Mouse (Mus musculus): Measurements from ENCODE around the gene Tsc2.

The Tsc2 gene

GRCm38 (mm10) chr17:24608874-24609273 lies 23.6 kb downstream of the Tsc2 start:
- DNase-seq (ENCODE audit: low spot score) = no peak

DNA sequence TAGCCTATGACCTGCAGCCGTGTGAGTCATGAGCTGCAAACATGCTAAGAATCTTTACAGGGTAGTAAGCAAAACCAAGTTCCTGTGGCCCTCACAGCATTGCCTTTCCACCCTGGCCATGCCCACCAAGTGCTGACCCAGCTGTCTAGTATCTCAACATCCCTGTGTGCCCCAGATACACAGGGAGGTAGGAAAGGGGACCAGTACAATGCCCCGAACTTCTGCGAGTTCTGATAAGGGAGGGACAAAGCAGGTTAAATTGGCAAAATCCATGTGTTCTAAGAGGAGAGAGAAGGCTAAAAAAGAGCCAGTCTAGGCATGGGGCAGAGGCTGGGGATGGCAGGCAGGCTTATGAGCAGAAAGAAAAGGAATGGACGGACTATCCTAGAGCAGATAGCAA lies 24.1 kb downstream of the Tsc2 start:
- DNase-seq (ENCODE audit: low spot score) = no peak

DNA sequence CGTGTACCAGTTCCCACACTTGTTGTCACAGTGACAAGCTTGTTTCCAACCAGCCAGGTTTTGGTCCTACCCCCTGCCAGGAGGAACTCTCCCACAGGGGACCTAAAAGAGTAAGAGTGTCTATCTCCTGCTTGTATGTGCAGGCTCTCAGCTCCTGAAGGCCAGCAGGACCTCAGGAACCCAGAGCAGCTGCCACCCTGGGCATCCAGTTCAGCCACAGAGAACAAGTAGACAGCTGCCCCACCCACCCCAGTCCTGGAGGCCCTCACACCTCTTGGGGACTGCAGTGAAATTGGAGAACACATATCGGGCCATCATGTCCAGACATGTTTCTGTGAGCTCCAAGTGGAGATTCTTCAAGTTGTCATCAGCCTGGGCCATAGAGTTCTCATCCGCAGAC lies 27.9 kb downstream of the Tsc2 start:
- no peak for DNase-seq (ENCODE audit: low spot score)

DNA sequence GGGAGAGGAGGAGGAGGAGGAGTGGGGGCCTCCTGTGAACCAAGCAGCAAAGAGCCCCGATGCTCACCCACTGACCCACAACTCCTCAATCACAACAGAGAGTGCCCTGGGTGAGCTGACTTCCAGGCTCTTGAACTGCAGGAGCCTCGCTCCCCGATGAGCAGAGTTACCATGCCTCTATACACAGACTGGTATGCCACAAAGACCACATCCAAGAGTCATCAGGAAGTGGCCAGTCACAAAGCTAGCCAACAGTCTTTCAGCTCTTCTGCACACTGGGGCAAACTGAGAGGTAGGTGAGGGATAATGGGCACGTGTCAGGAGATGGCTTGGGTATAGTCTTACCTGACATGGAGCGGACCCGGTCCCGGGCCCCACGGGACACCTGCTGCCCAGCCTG lies 28.5 kb downstream of the Tsc2 start:
- no peak for DNase-seq (ENCODE audit: low spot score)

- no peak for DNase-seq (ENCODE audit: low spot score)
These were observed 31.9 kb downstream of the Tsc2 start for GRCm38 (mm10) chr17:24600502-24600901.

DNA sequence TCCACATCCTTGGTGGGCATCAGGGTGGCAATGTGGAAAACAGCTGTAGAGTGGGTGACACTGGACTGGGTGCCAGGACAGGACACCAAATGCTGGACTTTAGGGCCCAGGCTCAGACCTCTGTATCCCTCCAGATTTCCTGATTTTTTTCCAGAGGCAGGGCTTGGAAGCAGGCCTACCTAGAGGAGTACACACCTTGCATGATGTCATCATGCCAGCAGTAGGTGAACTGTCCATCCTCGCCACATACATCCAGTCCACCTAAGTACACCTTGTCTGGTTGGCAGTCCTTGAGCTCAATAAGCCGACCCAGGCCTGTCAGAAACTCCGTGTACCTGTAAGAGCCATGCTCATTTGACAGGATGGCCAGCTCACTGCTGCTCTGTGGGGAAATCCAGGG lies 34.4 kb downstream of the Tsc2 start:
- no peak for DNase-seq (ENCODE audit: low spot score)

DNA sequence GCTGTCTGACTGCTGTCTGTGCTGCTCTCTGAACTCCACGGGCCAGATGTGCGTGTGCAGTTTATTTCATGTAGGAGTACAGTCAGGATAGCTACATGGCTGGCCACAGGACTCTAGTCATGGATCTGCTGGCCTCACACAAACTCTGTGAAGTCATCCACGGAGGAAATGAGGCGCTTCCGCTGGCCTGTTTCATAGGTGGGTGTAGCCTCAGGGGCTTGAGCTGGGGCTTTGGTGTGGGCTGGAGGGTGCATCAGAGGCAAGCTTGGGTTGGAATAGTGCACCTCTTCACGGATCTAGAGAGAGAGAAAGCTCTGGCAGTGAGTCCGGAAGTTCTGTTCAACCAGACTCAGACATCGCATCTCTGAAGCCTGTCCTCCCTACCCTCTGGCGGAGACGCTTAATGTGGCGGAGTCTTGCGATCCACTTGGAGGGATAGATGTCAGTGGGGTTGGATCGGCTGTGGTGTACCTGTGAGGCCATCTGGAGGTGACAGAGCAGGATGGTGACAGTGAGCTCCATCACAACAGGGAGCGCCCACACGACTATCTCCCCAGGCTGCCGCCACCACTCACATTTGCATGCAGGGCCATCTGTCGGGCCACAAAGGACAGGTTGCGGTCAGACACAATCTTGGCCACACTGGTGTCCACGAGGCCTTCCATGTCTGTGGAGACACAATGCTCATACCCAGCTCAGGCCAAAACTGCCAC lies 35.8 kb downstream of the Tsc2 start:
- no peak for DNase-seq (ENCODE audit: low spot score)

DNA sequence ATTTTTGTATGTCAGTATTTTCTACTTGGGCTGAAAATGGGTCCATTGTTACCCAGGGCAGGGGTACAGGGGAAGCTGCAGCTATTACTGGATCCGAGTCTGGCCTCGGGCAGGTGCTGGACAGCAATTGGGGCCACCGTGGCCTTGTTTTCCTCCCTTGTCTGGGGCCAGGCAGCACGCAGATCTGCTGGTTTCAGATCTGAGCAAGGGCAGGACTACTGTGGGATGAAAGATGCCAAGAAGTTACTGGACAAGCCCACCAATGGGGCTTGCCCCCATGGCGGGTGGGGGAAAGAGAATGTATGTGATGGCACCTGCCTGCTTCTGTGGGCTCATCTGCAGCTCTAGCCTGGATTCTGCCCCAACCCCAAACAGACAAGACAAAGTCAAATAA lies 36.4 kb downstream of the Tsc2 start:
- DNase-seq (ENCODE audit: low spot score) = no peak

DNA sequence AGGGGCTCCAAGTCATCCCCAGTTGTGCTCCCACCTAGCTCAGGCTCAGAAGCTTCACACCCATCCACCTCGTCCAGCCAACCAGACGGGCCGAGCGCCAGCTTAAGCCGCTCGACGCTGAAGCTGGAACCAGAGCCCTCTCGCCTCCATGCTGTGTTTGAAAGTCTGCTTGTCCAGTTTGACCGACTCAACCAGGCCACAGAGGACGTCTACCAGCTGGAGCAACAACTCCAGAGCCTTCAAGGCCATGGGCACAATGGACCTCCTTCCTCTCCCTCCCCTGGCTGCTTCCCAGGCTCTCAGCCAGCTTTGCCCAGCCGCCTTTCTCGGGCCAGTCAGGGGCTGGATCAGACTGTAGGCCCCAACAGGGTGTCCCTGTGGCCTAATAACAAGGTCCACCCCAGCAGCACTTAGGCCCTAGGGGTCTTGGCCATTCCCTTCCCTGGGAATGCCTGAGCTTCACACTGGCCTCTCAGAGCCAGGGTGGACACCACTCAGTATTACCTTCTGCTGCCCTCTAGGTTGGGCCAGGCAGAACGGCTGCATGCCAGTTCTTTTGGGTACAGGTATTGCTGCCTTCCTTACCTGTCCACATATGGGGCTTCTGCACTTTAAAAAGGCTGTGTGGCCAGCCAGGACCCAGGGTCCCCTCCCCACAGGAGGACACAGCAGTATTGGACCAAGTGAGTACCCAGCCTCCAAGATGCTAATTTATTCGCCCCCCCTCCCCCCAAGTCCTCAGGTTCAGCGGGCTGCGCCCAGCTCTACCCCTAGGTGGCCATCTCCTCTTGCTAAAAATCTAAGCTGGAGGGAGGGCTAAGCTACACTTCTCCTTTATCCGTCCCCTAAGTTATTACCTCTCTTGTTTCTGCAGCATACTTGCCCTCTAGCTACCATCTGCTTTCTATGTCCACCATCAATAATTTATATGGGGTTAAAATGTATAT lies 37.0 kb downstream of the Tsc2 start:
- no peak for DNase-seq (ENCODE audit: low spot score)

DNA sequence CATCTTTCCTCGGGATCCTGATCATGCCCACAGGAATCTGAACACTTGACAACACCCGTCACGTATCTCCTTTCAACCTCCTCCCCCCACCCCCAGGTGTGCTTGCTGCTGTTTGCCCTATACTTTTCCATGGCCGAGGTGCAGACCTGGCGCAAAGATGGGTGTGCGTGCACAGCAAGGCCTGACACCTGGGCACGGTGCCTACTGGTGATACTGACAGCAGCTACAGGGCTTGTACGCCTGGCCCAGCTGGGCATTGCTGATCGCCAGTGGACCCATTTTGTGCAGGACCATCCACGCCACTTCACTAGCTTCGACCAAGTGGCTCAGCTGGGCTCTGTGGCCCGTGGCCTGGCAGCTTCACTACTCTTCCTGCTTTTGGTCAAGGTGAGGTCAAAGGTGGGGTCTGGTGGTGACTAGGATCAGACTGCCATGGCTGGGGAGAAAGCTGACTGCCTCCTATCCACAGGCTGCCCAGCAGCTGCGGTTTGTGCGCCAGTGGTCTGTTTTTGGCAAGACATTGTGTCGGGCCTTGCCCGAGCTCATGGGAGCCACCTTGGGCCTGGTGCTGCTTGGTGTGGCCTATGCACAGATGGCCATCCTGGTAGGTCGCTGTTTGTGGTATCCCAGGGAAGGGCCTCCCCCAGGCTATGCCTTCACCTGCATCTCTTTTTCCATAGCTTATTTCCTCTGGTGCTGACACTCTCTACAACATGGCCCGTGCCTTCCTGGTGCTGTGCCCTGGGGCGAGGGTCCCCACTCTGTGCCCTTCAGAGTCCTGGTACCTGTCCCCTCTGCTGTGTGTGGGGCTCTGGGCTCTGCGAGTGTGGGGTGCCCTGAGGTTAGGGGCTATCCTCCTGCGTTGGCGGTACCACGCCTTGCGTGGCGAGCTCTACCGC lies 38.2 kb downstream of the Tsc2 start:
- no peak for DNase-seq (ENCODE audit: low spot score)

- DNase-seq (ENCODE audit: low spot score) = no peak
These were observed 39.2 kb downstream of the Tsc2 start for GRCm38 (mm10) chr17:24593248-24593647.

- DNase-seq (ENCODE audit: low spot score) = no peak
These were observed 40.7 kb downstream of the Tsc2 start for GRCm38 (mm10) chr17:24591695-24592094.

DNA sequence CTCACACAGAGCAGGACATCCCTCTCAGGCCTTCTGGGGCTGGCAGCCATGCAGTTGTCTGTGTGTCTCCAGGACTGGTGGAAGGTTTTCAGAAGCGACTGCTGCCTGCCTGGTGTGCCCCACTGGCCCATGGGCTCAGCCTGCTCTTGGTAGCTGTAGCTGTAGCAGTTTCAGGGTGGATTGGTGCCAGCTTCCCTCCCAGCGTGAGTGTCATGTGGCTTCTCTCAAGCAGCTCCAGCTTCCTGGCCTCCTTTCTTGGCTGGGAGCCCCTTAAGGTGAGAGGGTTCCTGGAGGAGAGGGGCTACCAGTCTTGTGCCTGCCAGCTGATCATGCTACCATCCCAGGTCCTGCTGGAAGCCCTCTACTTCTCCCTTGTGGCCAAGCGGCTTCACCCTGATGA lies 41.5 kb downstream of the Tsc2 start:
- no peak for DNase-seq (ENCODE audit: low spot score)

GRCm38 (mm10) chr17:24586532-24586931 lies 45.9 kb downstream of the Tsc2 start:
- no peak for DNase-seq (ENCODE audit: low spot score)

DNA sequence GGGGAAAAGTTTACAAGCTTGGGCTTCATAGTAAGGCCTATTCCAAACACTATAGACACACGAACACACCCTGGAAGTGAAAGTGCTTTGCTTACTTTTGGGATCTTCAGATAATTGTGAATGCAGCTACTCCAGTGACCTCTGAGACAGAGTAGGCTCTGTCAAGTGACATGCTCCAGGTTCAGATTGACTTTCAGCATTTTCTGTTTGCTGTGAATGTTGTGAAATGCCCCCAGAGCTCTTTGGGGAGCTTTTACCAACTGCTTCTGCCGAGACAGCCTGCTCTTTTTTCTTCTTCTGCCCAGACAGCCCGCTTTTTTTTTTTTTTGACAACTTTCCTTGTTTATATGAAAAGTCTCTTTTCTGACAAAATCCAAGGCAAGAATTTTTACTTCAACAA lies 47.9 kb downstream of the Tsc2 start:
- no peak for DNase-seq (ENCODE audit: low spot score)

DNA sequence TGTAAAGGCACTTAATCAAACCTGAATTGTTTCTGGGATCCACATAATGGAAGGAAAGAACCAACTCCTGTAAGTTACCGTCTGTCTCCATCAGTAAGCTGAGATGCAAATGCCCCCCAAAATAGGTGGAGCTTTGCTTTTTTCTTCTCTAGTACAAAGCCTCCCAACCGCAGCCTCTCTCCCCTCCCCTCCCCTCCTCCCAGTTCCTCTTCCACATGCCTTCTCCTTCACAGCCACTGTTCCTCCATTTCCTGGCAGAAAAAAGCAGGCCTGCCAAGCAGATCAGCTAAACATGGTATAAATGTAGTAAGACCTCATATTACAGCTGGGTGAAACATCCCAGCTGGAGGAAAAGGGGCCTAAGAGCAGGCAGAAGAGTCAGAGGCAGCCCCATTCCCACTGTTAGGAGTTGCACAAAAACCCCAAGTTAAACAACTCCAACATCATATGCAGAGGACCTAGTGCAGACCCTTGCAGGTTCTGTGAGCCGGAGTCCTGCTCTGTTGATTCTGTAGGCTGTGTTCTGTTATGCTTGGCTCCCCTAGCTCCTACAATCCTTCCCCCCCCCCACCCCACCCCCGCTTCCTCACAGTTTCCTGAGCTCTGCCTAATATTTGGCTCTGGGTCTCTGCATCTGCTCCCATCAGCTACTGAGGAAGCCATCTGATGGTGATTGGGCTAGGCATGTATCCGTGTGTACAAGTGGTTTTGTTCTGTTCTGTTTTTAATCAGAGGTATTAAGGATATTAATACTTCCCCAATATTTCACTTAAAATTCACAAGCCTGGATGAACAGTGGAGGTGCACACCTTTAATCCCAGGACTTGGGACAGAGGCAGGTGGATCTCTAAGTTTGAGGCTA lies 48.6 kb downstream of the Tsc2 start:
- DNase-seq (ENCODE audit: low spot score) = no peak

DNA sequence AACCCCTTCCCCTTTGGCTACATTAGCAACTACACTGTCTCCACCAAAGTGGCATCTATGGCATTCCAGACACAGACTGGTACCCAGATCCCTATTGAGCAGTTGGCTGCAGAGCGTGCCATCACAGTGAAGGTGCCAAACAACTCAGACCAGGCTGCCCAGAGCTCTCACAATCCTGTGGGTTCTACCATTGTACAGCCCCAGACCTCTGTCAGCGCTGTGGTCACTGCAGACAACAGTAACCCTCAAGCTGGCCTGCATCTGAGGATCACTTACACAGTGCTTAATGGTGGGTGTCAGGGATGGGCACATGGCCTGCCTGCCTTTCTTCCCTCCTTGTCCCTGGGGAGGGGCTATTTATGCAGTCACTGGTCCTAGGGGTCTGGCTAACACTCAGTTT lies 52.1 kb downstream of the Tsc2 start:
- no peak for DNase-seq (ENCODE audit: low spot score)

GRCm38 (mm10) chr17:24579532-24579931 lies 52.9 kb downstream of the Tsc2 start:
- no peak for DNase-seq (ENCODE audit: low spot score)

DNA sequence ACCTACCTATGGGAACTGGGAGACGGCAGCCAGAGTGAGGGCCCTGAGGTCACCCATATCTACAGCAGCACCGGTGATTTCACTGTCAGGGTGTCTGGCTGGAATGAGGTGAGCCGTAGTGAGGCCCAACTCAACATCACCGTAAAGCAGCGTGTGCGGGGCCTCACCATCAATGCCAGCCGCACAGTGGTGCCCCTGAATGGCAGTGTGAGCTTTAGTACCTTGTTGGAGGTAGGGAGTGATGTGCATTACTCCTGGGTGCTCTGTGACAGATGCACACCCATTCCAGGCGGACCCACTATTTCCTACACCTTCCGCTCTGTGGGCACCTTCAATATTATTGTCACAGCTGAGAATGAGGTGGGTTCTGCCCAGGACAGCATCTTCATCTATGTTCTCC lies 58.6 kb downstream of the Tsc2 start:
- no peak for DNase-seq (ENCODE audit: low spot score)

- no peak for DNase-seq (ENCODE audit: low spot score)
These were observed 59.7 kb downstream of the Tsc2 start for GRCm38 (mm10) chr17:24572651-24573245.

- no peak for DNase-seq (ENCODE audit: low spot score)
These were observed 62.6 kb downstream of the Tsc2 start for GRCm38 (mm10) chr17:24569837-24570236.
